In genomic region chr5:134711076-134711475, GRCm38 (mm10) we compare ENCODE assay signal across 13 mouse cellular contexts.
"Had no signal": no experiment of that assay in that cellular context is flagged by ENCODE, and none has a peak within 500 bp of the region (broad histone marks: within the 10 kb centered on the region; RNA-seq: fewer than 3 reads in every experiment).

No protein-coding gene starts in this region.

- H3K27me3 ChIP-seq: midbrain, embryonic 12.5 days; stomach, embryonic 15.5 days had no signal

- H3K4me3 ChIP-seq: limb, embryonic 13.5 days; megakaryocyte, embryonic 14.5 days; midbrain, embryonic 12.5 days; neural tube, embryonic 13.5 days; stomach, embryonic 15.5 days had no signal

- DNase-seq: layer of hippocampus, adult 9-11 months; layer of hippocampus, postnatal 36 days; lung, adult 18-20 months; right cerebral cortex, postnatal 14 days; thymus, postnatal 36 days had no signal

- ATAC-seq: hindbrain, postnatal 0 days; midbrain, embryonic 16.5 days had no signal

- H3K4me2 ChIP-seq: limb, embryonic 13.5 days; midbrain, embryonic 12.5 days; neural tube, embryonic 13.5 days; stomach, embryonic 15.5 days had no signal

- H3K27ac ChIP-seq: hindbrain, postnatal 0 days; limb, embryonic 13.5 days; liver, embryonic 14.5 days; midbrain, embryonic 12.5 days; neural tube, embryonic 13.5 days; stomach, embryonic 15.5 days had no signal

- H3K36me3 ChIP-seq: midbrain, embryonic 12.5 days; neural tube, embryonic 13.5 days had no signal

- H3K4me1 ChIP-seq: limb, embryonic 13.5 days; midbrain, embryonic 12.5 days; neural tube, embryonic 13.5 days; stomach, embryonic 15.5 days had no signal

- H3K9ac ChIP-seq: limb, embryonic 13.5 days; liver, embryonic 14.5 days; midbrain, embryonic 12.5 days; neural tube, embryonic 13.5 days; stomach, embryonic 15.5 days had no signal

- H3K9me3 ChIP-seq: limb, embryonic 13.5 days; megakaryocyte, embryonic 14.5 days; midbrain, embryonic 12.5 days; neural tube, embryonic 13.5 days; stomach, embryonic 15.5 days had no signal
